Mouse (Mus musculus) olfactory bulb, adult 2 months (tissue): ENCODE measurements around the gene L3mbtl4. TPM values are rescaled to one million over a fixed set of nuclear protein-coding genes. Genes with fewer than 3 reads are reported as not detected.

Experiments used
- H3K27ac ChIP-seq: fragments of 200-500 bp; 2 replicates; pipeline ENCODE4 v1.5.1; 2012; ENCODE audit warnings: low read depth, low read length; ENCODE audit not compliant: insufficient read depth
- H3K4me1 ChIP-seq: fragments of 200-500 bp; 2 replicates; pipeline ENCODE4 v1.6.1; 2012; ENCODE audit warnings: low read length; ENCODE audit not compliant: control insufficient read depth, insufficient read depth
- H3K4me3 ChIP-seq: fragments of 200-500 bp; 2 replicates; pipeline ENCODE4 v1.5.1; 2012; ENCODE audit warnings: mild to moderate bottlenecking, low read depth, low read length, moderate library complexity; ENCODE audit not compliant: insufficient read depth
- CTCF ChIP-seq: fragments of 200-500 bp; IDR thresholded peaks from 2 replicates; pipeline ENCODE4 v1.5.1; 2012; ENCODE audit warnings: low read depth, mild to moderate bottlenecking, low read length, moderate library complexity; ENCODE audit not compliant: insufficient read depth
- POLR2A ChIP-seq: fragments of 200-500 bp; IDR thresholded peaks from 2 replicates; pipeline ENCODE4 v1.6.1; 2012; ENCODE audit warnings: mild to moderate bottlenecking, low read depth, low read length, moderate library complexity; ENCODE audit not compliant: insufficient read depth
- WGBS: fragments of 180-500 bp; shearing (Covaris S2); methylation state at CpG from one replicate; pipeline ENCODE4 v1.1.7; 2018; 5-methylcytosine and 5-hydroxymethylcytosine counted together
- polyA plus RNA-seq: library from polyadenylated mRNA; stranded (reverse); fragments of >200 nt; gene quantifications from 2 replicates; pipeline ENCODE4 v1.2.4, GENCODE M21; 2012; ENCODE audit warnings: low replicate concordance; ENCODE audit not compliant: missing spikeins, insufficient read depth, insufficient read length

Gene L3mbtl4
- polyA plus RNA-seq, 1 experiment = not detected

DNA sequence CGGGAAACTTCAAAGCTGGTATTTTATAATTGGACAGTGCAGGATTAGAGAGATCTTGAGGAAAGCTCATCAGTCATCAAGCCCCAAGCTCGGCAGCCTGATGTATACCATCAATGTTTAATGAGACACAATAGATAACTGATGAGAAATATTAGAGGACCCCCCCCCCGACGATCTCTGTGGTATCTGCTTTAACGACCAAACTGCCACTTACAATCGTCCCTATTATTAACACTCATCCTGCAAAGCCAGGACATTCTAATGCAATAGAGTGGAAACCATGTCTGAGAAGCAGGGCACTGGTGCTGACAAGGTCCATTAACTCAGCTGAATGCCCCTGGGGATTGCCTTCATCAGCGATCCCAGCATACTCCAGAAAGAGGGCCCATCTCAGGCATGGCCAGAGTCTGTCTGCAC, 398.5 kb downstream of the L3mbtl4 start:
- WGBS = 41% methylated on average over 7 of the region's 7 CpGs
- no peak overlapping the region for H3K4me3 ChIP-seq
- H3K27ac ChIP-seq = no peak overlapping the region
- TF ChIP-seq POLR2A (no peak), CTCF (no peak)
- H3K4me1 ChIP-seq = no peaks in the 10 kb centered on the region

DNA sequence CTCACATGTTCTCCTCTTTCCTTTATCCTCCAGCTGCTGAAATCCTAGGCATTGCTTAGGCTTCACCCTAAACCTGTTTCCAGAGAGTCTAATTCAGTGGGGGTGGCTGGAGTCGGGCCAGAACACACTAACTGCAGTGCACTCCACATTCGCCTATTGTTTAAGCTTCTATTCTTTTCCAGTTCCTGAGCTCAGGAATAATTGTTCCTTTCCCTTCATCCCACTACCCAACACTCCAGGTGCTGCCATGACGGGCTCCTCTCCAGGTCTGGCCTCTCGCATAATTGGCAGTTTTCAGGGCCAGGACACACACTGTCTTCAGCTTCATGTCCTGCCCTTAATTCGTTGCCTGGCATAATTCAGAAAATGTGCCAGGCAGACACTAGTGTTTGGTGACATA, 437.1 kb downstream of the L3mbtl4 start:
- 19% methylated on average over 5 of the region's 5 CpGs for WGBS
- peaks cover 2% of the 10 kb centered on the region for H3K4me1 ChIP-seq
- H3K4me3 ChIP-seq = no peak overlapping the region
- H3K27ac ChIP-seq = peak overlapping the region; percentile 55
- TF ChIP-seq POLR2A = no peak
- TF ChIP-seq CTCF = no peak

DNA sequence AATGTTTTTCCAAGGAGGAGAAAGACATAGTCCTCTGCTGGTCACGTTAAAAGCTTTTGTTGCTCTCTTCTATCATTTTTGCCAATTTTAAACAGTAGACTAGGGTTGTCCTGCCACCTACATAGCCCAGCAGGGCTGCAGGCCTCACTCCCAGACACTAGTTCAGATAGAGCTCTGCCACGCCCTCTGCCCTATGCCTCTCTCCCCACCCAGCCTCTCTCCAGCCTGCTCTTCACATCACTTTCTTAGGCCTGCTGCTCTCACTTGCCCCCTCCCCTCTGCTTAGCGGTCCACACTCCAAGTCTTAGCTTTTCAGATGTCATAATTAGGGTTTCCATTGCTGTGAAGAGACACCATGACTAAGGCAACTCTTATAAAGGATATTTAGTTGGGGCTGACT, 437.8 kb downstream of the L3mbtl4 start:
- peak overlapping the region; percentile 18 for H3K27ac ChIP-seq
- H3K4me1 ChIP-seq = peaks cover 2% of the 10 kb centered on the region
- no peak overlapping the region for H3K4me3 ChIP-seq
- TF ChIP-seq CTCF (no peak), POLR2A (no peak)
- WGBS = 62% methylated on average over 3 of the region's 3 CpGs

DNA sequence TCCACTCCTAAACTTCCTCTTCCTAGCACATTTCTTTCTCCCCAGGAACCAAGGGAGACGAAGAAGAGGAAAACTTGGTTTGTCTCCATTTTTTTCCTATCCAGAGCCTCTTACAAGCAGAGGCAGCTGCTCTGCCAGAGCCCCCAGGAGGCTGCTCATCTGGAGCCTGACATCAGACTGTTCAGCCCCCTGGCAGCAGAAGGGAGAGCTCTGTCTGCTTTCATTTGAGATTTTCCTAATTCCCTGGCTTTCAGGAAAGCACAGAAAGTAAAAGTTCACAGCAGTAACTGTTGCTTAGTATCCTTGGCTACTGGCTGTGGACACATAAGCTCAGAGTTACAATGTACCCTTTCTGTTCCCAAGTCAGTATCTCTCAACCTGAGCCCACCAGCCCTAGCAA, 474.7 kb downstream of the L3mbtl4 start:
- peaks cover 21% of the 10 kb centered on the region for H3K4me1 ChIP-seq
- TF ChIP-seq CTCF (no peak), POLR2A (no peak)
- H3K27ac ChIP-seq = peak overlapping the region; percentile 8; the same call in 1 of the 2 replicates
- no peak overlapping the region for H3K4me3 ChIP-seq
- WGBS = 47% methylated on average over 1 of the region's 1 CpGs

DNA sequence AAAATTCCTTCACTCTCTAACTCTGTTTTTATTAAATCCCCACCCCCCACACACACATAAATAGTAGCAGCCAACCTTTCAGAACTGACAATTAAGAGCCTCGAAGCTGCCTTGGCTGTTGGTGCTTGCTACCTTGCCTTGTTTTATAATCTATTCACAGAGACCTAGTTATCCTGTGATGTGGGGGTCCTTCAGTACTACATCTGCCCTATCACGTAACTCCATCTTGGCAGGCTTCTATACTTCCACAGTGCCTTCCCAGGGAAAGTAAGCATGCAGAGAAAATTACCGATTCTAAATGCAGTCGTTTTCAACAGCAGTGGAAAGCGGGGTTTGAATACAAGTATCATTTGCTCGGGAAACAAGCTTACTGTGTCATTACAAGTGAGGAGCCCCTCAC, 476.9 kb downstream of the L3mbtl4 start:
- Histone ChIP-seq H3K4me1 (peaks cover 21% of the 10 kb centered on the region), H3K4me3 (no peak overlapping the region), H3K27ac (peak overlapping the region; percentile 40; the same call in 1 of the 2 replicates)
- TF ChIP-seq POLR2A = no peak
- 18% methylated on average over 6 of the region's 6 CpGs for WGBS

DNA sequence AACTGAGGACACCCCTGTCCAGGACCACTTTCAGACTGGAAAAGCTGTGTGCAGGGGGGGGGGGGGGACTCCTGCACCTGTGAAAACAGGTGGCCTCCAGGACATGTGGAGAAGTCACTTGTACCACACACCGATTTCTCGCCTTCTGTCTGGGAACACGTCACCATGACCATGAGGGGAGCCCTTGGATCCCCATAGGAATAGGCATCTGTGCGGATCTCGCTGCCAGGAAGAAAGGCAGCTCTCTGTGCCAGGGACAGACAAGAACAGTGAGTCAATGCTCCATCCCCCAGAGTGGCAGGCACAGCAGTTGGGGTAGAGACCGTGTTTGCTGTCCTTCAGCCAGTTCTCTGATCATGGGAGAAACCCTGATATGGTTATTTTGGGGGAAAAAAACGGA, 479.5 kb downstream of the L3mbtl4 start:
- TF ChIP-seq CTCF = no peak
- TF ChIP-seq POLR2A = no peak
- Histone ChIP-seq H3K4me1 (peaks cover 15% of the 10 kb centered on the region), H3K4me3 (no peak overlapping the region), H3K27ac (no peak overlapping the region)
- 84% methylated on average over 7 of the region's 7 CpGs for WGBS

DNA sequence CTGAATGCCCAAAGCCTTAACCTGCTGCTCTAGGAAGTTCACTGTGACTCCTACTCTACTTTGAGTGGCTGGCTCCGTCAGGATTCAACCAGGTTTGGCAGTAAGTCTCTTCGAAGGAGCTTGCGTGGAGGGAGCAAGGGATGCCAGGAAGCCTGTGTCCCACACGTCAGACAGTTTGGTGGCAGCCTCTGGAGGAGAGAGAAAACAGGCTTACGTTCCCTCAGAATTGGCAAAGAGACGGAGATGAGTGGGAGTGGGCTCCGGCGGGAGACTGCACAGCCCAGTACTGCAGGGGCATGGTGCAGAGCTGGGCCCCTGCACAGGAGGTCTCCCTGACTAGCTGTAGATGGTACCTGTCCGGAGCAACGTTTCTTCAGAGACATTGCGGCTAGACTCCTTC, 481.2 kb downstream of the L3mbtl4 start:
- Histone ChIP-seq H3K4me3 (no peak overlapping the region), H3K4me1 (peaks cover 17% of the 10 kb centered on the region), H3K27ac (no peak overlapping the region)
- no peak for TF ChIP-seq CTCF
- TF ChIP-seq POLR2A = no peak
- WGBS = 93% methylated on average over 11 of the region's 11 CpGs

DNA sequence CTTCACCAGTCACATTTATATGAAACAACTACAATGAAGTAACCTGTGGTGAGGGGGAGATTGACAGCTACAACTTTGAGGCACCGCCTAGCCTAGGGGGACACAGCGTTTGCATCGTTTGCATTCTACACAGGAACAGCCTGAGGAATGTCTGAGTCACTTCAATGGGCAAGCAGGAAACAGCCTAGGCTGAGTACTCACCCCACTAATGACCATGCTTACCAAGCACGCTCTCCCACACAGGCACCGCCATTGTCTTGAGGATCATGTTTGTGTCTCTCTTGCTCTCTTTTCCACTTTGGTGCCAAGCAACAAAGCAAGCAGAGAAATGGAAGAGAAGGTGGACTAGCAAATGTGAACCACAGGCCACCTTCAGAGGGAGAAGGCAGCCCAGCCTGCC, 484.8 kb downstream of the L3mbtl4 start:
- TF ChIP-seq CTCF = no peak
- TF ChIP-seq POLR2A = no peak
- Histone ChIP-seq H3K4me1 (peaks cover 4% of the 10 kb centered on the region), H3K4me3 (no peak overlapping the region), H3K27ac (peak overlapping the region; percentile 9; the same call in 1 of the 2 replicates)
- WGBS = 24% methylated on average over 5 of the region's 5 CpGs

DNA sequence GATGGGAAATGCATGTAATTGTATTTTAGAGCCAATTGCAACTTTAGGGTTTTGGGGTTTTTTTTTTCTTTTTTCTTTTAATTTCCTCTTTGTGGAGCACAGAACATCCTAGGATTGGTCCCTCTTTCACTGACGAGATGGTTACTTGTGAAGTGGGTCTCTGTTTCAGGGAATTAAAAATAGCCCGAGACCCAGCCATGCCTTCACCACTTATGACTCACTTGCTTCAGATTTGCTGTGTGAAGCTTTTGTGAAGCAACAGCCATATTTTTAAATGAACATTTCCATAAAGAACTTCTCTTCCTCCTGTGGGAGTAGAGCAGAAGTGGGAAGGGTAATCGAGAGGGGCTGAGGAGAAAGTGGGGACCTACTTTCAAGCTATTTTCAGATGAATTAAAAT, 485.3 kb downstream of the L3mbtl4 start:
- Histone ChIP-seq H3K27ac (peak overlapping the region; percentile 9; the same call in 1 of the 2 replicates), H3K4me1 (peaks cover 4% of the 10 kb centered on the region), H3K4me3 (no peak overlapping the region)
- TF ChIP-seq POLR2A (no peak), CTCF (no peak)
- WGBS = 18% methylated on average over 3 of the region's 3 CpGs

DNA sequence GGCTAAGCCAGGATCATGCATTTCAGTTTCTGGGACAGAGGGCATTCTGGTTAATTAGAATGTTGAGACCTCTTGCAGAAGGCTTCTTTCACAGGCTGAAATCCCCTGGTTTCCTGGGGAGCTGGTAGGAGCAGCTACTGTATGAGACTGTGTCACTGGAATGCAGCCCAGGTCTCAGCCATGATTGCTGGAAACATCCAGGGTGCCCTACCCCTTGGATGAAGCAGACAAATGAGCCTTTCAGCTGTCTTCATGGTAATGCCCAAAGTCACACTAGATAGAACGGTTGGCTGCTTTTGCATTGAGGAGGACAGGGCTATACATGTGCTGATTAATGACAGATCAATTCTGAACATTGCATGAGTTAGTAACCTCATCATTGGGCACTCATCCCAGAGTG, 486.4 kb downstream of the L3mbtl4 start:
- 68% methylated on average over 1 of the region's 1 CpGs for WGBS
- Histone ChIP-seq H3K27ac (no peak overlapping the region), H3K4me1 (peaks cover 4% of the 10 kb centered on the region), H3K4me3 (no peak overlapping the region)
- no peak for TF ChIP-seq POLR2A
